Mouse (Mus musculus): ENCODE measurements at regions not wholly inside any gene's neighbourhood (a gene's known extent, or its start where the extent isn't known, plus 50 kb on each side); places are given as distances from the start of the nearest gene placed in this dataset.

DNA sequence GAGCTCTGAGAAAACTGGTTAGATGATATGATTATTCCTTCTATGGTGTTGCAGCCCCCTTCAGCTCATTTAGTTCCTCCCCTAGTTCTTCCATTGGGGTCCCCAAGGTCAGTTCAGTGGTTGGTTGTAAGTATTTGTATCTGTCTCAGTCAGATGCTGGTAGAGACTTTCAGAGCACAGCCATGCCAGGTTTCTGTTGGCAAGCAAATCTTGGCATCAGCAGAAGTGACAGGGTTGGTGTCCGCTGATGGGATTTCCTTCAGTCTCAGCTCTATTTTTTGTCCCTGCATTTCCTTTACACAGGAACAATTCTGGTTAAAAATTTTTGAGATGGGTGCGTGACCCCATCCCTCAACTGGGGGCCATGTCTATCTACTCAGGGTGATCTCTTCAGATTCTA is 55.3 kb upstream of the Spaca1 start:
- DNase-seq (ENCODE audit: low spot score) = no peak

DNA sequence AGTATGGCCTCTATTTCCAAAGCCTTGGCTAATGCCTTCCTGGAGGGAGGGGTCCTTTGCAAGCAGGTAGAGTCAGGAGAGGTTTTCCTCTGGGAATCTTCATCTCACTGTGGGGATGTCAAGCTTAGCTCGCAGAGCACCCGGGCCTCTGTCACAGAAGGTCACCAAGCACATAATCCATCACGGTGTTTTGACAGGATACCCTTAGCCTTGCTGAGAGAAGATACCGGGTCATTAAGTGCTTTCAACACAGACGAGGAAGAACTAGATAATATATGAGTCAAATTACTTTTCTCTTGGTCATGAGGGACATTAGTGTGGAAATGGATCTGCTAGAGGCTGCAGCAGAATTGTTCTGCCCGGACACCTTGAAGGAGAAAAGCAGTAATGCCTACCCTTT is 64.3 kb upstream of the Spaca1 start:
- no peak for DNase-seq (ENCODE audit: low spot score)

DNA sequence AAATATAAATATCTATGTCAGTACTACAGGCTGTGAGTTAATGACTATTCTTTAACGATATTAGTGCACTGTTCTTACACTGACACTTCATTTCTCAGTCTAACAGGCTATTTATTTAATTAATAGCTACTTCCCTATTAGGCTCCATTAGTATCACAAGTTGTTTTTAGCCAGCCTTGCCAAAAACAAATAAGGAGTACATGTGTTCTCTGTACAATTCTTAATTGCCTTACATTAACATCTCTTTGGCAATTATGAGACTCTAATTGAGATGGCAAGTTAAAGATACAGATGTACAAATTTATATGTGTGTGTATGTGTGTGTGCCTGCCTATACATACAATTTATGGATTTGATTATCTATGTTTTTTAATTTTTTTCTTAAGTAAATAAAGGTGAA is 67.1 kb upstream of the Spaca1 start:
- DNase-seq (ENCODE audit: low spot score) = no peak

DNA sequence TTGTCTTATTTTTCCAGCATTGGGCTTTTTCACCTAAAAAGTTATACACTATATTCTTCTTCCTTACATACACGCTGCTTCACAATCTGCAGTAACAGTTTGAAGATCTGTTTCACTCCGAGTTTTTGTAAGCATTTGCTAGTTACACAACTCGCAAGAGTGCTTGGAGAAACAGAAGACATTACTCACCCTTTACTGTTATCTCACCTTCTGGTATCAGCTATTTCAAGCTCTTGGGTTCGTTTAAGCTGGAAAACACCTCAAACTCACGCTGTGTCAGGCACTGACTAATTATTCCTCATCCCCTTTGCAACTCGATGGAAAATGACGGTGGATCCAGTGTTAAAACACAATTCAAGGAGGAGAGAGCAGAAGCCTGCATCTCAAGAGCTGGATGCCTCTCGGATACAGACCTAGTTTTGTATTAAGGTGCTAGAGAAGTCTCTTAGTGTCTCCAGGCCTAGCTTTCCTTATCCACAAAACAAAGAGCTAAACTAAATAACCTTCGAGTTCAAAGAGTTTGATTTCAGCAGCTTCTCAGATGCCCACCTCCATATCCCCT is 73.0 kb upstream of the Spaca1 start:
- DNase-seq (ENCODE audit: low spot score) = no peak

DNA sequence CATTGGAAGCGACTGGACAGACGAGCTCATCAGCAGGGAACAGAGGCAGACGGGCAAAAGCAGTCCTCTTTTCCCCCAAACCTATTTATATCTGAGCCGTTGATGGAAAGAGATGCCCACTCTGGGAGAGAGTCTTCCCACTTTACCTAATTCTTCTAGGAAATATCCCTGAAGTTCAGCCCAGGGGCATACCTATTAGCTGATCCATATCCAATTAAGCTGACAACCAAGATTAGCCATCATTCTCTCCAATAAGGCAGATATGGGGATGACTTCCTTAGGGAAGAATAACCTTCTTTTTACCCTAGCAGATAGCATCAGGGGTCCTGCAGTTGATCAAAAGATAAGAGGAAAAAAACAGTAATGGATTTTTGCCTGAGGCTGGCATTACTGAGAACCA is 78.2 kb upstream of the Spaca1 start:
- DNase-seq (ENCODE audit: low spot score) = no peak

DNA sequence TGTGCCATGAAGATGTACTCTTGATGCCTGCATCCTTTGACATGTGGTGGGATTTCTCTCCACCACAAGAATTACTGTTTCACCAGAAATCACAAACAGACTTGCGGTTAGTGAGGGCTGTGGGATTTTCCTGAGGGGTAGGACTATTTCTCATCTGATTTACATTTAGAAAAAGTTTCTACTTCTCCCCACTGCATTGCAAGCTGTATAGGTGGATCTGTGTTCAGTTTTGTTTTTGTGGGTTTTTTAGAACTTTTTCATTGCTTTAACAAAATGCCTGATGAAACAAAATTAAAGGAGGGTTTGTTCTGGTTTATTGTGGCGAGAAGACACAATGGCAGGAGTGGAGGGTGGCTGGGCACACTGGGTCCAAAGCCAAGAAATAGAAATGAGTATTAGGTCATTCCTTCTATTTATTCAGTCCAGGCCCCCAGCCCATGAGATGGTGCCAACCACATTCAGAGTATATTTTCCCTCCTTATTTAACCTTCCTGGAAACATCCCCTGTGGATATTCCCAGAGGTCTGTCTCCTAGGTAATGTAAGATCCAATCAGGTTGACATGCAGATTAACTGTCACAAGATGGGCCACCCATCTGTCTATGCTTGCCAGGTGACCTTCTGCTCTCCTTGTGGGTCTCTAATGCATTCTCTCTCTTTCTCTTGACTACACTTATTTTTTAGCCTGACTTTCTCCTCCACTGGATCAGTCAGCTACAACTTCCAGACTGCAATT is 96.3 kb upstream of the Spaca1 start:
- no peak for DNase-seq (ENCODE audit: low spot score)

DNA sequence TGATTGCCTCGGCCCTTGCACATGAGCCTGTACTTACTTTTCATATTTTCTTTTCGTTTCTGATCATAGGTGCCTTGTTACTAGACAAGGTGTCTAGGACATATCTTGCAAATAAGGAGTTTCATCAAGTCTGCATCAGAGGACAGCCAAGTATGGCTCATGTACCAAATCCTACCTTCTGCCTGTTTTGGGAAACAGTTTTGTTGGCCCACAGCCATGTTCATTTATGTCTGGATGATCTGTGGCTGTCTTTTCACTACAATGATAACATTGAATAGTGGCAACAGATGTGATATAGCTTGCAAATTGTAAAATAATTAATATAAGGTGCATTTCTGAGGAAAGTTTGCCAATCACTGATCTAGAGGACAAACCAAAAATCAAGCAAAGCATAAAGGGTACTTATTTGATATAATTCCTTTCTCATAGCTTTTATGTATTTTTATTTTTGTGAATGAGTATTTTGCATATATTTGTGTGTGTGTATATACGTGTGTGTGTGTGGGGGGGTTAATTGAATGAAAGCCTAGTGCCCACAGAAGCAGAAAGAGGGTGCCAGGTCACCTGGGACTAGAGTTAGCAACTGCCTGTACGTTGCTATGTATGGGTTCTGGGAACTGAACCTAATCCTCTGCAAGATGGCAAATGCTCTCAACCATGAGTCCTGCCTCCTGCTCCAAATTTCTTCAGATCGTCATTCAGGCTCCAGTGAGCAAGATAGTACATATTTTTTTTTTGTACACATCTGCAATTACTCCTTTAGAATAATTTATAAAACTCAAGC is 99.2 kb upstream of the Spaca1 start:
- DNase-seq (ENCODE audit: low spot score) = no peak

DNA sequence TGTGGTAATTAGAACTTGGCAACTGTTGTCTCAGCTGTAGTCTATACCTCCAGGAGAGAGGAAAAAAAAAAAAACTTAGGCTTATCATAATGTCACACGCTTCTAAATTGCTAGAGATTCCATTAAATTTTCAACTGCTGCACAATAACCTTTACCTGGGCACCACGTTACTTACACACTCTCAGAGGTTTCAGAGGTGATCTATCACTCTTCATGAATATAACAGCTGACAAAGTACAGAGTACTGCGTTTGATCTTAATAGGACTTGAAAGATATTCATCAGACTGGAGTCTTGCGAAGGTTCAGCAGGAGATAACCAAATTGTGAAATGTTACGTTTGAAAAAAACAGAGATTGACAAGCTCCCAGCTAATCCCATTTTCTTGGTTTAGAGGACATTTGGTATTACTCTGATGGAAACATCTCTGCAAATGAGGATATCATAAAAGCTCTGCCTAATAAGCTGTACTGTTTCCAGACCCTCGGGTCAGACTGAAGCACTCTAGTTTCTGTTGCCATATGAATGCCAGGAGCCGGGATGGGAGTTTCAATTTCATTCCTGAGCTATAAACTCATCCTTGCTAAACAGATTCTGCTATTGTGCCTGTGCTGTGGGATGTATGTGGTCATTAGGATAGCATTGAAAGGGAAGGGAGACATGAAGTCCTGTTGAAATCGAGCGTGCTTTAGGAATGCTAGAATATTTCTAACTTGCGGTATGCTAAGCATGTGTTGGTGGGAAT is 101.8 kb upstream of the Spaca1 start:
- no peak for DNase-seq (ENCODE audit: low spot score)

DNA sequence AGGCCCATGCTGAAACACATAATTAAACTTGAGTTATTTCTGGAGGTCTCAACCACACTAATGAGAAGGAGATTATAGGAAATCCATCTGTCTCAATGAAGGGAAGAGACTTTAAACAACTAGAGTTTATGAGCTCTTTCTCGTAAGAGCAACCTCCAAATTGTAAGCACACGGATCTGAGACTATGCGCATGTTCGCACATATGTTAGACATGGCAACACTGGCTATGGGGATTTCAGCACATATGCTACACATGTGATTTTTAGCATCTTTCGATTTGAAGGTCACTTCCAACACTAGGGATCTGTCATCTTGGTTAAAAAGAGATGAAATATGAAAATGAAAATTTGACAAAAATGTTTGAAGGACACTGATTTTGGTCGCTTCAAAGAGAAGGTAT is 105.5 kb upstream of the Spaca1 start:
- DNase-seq (ENCODE audit: low spot score) = no peak

DNA sequence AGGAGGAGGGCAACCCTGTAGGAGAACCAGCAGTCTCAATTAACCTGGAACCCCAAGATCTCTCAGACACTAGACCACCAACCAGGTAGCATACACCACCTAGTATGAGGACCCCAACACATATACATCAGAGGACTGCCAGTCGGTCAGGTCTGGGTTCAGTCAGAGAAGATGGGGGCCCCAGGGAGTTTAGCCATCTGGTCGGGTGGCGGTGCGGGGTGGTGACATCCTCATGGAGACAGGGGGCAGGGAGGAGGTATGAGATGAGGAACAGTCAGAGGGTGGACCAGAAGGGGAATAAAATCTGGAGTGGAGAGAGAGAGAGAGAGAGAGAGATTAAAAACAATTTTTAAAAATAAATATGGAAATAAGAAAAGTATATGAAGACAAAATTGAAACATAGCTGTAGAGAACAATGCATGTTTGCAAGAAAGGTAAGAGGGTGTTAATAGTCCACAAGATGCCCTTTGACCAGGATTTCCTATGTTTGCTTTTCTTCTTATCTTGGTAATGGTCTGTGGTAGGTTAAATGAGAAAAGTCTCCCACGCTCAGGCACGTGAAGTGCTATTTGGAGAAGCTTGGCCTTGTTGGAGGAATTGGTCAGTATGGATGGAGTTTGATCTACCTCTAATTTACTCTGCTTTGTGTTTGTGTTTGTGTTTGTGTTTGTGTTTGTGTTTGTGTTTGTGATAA is 108.0 kb upstream of the Spaca1 start:
- DNase-seq (ENCODE audit: low spot score) = no peak

DNA sequence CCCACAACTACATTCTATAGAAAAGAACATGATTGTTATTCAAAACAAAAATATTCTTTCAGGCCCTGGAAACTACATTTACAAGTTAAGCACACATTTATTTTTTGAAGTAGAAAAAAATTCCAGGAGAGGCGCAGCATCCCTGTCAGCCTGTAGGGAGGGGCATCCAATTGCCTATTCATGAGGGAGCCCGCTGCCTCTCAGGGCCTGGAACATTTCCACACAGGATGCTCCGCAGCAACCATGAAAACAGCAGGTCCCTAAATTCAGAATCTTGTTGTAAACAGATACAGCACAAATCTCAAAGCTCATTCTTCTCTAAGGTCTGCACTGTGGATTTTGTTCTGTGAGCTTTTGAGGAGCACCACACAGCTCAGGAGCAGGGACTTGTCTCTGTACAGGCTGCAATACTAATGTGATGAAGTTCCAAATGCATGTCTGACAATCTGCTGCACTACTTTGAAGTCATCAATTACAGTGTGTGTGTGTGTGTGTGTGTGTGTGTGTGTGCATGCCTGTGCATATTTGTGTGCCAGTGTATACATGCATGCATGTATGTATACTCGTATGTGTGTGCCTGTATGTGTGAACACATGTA is 121.4 kb upstream of the Spaca1 start:
- no peak for DNase-seq (ENCODE audit: low spot score)

DNA sequence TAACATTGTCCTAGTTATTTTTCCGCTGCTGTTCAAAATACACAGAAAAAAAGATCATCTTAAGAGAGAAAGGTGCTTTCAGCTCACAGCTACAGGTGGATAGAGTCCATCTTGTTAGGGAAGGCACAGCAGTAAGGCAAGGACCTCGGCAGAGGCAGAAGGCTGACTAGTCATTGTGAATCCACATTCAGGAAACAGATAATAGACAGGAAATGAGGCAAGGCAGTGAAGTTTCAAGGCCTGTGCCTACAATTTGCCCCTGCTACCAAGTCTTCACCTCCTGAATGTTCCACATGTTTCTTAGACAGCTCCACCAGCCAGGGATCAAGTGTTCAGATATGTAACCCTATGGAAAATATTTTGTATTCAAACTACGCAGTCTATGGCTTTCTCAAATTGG is 122.0 kb upstream of the Spaca1 start:
- no peak for DNase-seq (ENCODE audit: low spot score)

DNA sequence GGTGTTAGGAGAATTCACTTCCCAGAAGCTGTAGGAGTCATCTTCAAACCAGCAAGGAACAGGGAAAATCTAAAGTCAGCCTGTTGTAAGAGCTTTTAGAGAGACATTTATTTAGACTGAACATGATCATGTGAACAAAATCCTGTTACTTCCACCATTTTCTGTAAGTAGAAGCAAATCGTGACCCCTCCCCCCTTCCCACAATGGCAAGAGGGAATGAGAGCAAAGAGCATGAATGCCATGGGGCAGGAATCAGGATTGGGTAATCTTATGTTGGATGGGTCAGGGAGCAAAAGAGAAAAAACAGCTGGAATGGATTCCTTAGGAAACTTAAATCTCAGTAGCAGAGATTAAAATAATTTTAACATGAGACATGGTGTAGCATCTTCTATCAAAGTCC is 127.4 kb upstream of the Spaca1 start:
- DNase-seq (ENCODE audit: low spot score) = no peak

DNA sequence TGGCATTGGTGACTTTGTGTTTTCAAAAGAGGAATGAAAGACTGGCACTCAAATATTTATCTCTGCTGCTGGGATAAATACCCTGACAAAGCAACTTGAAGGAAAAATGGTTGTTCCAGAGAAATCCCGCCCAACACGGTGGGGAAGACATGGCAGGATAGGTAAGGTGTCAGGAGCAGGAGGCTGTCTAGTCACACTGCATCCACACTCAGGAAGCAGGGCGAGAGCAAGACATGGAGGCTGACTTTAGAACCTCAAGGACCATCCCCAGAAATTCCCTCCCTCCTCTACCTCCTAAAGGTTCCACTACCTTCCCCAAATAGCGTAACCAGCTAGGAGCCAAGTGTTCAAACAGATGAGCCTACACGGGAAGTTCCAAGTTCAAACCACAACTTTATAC is 136.5 kb upstream of the Spaca1 start:
- no peak for DNase-seq (ENCODE audit: low spot score)

DNA sequence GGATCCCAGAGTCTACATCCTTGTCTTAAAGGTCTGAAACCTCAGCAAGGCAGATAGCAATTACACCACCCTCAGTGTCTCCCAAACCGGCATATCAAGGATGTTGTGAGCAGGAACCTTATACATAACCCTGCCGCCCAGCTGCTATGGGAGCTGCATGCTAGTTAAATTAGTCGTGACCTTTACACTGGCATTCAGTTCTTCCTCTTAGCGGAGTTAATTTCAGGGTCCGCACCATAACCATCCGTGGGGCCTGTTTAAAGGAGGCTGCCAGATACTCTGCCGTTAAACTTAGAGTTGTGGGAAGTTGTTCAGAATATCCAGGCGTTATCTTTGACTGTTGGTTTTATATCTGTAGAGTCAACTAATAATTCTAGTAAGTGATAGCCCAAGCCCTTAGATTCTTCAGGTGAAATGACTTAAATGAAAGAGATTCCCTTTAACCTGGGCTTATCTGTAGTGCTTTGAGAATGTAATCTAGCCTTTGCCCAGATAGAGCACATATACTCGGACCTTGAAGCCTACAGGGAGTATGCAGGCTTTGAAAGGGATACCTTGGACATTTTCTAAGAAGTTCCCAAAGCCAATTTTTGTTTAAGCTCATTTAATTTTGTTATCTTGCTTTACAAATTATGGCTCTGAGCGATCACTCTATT is 153.3 kb upstream of the Spaca1 start:
- no peak for DNase-seq (ENCODE audit: low spot score)

DNA sequence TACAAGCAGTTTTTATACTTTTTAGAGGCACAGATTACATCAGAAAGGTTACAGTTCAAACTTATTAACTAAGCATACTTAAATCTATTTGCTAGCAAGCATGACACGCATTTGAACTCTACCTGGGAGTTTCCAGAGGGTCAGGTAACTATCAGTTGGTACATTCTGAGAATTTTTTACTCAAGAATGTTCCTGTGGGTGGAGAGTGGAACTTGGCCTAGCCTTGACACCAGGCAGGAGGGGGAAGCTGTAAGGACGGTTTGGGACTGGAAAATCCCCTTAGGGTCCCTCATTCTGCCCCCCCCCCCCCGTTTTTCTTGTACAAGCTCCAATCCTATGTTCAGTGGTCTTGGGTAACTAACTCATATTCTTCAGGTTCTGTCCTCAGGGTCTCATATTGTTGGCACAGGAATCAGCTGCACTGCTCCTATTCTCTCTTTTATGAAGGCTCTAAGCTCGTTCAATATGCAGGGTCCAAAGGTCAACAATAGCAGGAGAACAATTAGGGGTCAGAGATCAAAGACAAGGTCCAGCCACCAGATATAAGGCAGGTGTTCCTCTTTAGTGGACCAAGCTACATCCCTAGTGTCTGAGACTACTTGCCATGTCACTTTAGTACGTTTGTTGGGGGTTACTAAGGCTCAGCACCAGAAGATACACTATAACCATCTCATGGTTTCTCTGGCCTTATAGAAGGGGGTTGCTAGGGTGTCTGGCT is 159.3 kb upstream of the Spaca1 start:
- no peak for DNase-seq (ENCODE audit: low spot score)

DNA sequence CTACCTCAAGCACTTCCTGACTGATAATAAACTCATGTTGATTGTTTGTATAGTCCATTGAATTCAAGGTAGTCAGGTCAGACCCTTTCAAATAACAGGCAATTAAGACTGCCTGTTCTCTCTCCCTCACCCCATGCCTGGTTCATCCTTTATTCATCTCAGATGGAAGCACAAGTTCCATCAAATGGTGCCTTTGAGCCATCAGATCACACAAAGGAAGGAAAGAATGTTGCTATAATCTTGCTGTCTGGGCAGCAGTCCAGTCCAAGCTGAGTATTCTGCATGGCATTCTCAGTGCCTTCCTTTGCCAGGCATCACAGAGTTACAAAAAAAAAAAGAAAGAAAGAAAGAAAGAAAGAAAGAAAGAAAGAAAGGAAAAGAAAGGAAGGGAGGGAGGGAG is 163.7 kb upstream of the Spaca1 start:
- DNase-seq (ENCODE audit: low spot score) = no peak

DNA sequence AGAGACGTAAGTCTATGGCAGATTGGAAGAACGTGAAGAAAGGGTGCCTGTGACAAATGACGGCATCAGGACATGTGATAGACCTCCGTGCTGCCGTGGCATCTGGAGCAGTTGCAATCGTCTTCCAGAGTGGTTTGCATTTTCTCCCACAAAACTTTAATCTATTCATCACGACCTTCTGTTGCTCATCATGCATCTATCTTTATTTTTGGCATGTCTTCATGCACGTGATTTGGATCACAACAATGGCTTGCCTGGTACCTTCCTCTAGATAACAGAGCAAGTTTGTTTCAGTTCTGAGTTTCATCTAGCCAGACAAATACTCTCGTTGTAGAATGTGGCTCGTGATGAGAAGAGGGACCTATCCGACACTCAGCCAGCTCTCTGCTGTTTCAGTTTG is 164.4 kb upstream of the Spaca1 start:
- no peak for DNase-seq (ENCODE audit: low spot score)

DNA sequence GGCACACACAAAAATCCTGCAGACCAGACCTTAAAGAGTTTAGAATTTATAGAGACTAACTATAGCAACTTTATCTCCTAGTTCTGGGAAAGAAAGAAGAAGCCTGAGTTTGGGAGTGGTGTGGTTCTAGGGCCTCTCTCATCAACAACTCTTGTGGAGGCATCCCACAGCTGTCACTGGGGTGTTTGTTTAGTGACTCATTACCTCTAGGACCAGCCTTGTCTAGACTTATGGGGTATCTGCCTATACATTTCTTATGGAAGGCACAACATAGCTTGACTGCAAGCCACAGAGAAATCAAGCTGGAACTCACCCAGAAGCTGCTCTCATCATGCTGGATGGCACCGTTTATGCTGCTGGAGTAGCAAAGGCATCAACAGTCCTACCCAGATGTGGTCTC is 171.9 kb upstream of the Spaca1 start:
- DNase-seq (ENCODE audit: low spot score) = no peak

DNA sequence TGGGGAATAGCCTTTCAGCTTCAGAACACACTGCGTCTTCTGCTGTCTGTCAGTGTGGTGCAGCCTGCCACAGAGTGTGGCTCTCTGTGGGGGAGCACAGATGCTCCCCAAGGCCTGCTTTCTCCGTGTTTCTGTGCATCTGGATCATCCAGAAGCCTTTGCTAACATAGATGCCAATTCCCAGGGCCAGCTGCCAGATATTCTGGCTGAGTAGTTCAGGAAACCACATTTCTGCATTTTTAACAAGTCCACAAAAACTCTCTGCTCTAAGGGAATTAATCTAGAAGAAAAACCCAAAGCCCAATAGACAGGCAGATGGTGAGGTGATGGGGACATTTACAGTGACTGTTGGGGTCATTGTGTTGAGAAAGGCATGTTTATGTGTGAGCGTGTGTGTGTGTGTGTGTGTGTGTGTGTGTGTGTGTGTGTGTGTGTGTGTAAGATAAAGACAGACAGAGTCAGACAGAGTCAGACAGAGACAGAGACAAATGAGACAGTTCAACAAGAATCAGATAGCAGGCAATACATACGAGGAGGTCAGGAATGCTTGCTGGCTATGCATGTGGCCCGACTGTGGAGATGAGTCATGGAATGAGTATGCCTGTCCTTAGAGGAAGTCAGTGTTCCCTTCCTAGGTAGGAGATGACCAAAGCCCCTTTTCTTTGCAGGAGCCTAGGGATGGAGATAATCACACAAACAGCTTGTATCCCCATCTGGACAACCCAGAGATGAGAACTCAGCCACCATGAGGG is 176.3 kb upstream of the Spaca1 start:
- no peak for DNase-seq (ENCODE audit: low spot score)
